ENCODE assay signal across 18 mouse cellular contexts in the genomic region with DNA sequence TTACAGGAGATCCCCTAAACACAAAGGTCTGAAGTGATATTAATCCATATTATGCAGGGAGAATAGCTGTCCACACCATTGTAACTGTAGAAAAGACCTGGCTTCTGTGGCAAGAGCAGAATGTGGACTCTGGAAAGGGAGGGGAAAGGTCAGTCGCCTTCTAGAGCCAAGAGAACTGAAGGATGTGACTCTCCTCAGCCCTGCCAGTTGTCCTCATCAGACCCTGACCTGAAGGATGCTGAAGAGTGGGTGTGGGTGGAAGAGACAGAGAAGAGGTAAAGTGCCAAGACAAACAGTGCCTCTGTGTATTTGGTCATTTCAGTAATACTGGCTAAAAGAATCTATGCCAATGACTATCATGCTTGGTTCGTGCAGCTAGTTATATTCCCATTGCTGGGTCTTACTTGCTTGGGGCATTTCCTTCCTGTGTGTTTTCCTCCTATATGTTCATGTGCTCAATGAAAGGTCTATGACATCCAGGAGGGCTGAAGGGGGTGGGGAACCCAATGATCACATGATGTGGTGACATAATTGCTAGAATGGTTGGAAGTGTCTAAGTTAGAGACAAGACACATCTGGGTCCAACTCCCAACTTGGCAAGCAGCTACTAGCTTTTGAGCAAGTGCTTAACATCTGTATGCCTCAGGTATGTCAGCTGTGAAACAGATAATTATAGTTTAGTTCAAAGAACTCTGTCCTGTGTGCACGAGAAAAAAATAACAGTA. TPM values are rescaled to one million over a fixed set of nuclear protein-coding genes. Genes with fewer than 3 reads are reported as not detected.
DNase-seq lines count a peak whose midpoint lies in the region; ATAC-seq lines count a peak whose summit lies in the region.
"Had no signal": no experiment of that assay in that cellular context is flagged by ENCODE, and none has a peak within 500 bp of the region (broad histone marks: within the 10 kb centered on the region; RNA-seq: fewer than 3 reads in every experiment).

No protein-coding gene starts in this region.

- no peaks in the 10 kb centered on the region for H3K9me3 ChIP-seq in megakaryocyte, embryonic 14.5 days
- H3K9me3 ChIP-seq in heart, embryonic 13.5 days, result no peaks in the 10 kb centered on the region
- no peaks in the 10 kb centered on the region for H3K9me3 ChIP-seq in hindbrain, embryonic 16.5 days (ENCODE audit: control insufficient read depth, low read length)
- H3K9me3 ChIP-seq: midbrain, embryonic 10.5 days; stomach, embryonic 15.5 days had no signal

- H3K4me3 ChIP-seq in megakaryocyte, embryonic 14.5 days (replicated peaks), result peak overlapping the region; percentile 75
- no peak overlapping the region for H3K4me3 ChIP-seq in heart, embryonic 13.5 days
- H3K4me3 ChIP-seq in hindbrain, embryonic 16.5 days (ENCODE audit: low read length), result no peak overlapping the region
- H3K4me3 ChIP-seq: midbrain, embryonic 10.5 days; stomach, embryonic 15.5 days had no signal

- no peak overlapping the region for H3K4me2 ChIP-seq in heart, embryonic 13.5 days
- no peak overlapping the region for H3K4me2 ChIP-seq in hindbrain, embryonic 16.5 days (ENCODE audit: low read length)
- H3K4me2 ChIP-seq: stomach, embryonic 15.5 days had no signal

- peak; percentile 31 for DNase-seq in kidney, adult 11 months
- DNase-seq in kidney, adult 18-20 months, result no peak
- no peak for DNase-seq in cerebellum, postnatal 36 days
- DNase-seq: B cell, adult 2 months; cerebellum, adult 2 months; gastrocnemius, postnatal 36 days; left cerebral cortex, postnatal 4 days; liver; lung, adult 18-20 months; lung, postnatal 36 days had no signal

- WGBS in heart, embryonic 13.5 days, result 71% methylated on average over 3 of the region's 3 CpGs
- 78% methylated on average over 3 of the region's 3 CpGs for WGBS in hindbrain, embryonic 16.5 days

- no peak overlapping the region for H3K9ac ChIP-seq in heart, embryonic 13.5 days
- no peak overlapping the region for H3K9ac ChIP-seq in hindbrain, embryonic 16.5 days (ENCODE audit: low read depth, low read length)
- H3K9ac ChIP-seq: stomach, embryonic 15.5 days had no signal

- ATAC-seq in megakaryocyte, adult 5-6 weeks (ENCODE audit: poor library complexity, severe bottlenecking), result no peak
- ATAC-seq in heart, embryonic 13.5 days (ENCODE audit: extremely low read depth, insufficient number of reproducible peaks, low FRiP score, low TSS enrichment), result no peak
- no peak for ATAC-seq in hindbrain, embryonic 16.5 days
- ATAC-seq: forebrain, embryonic 14.5 days had no signal

- peaks cover 97% of the 10 kb centered on the region for H3K36me3 ChIP-seq in megakaryocyte, embryonic 14.5 days (replicated peaks; ENCODE audit: low read length)
- no peaks in the 10 kb centered on the region for H3K36me3 ChIP-seq in heart, embryonic 13.5 days
- no peaks in the 10 kb centered on the region for H3K36me3 ChIP-seq in hindbrain, embryonic 16.5 days (ENCODE audit: control insufficient read depth, insufficient read depth, low read length)
- H3K36me3 ChIP-seq: midbrain, embryonic 10.5 days; stomach, embryonic 15.5 days had no signal

- H3K27me3 ChIP-seq in megakaryocyte, embryonic 14.5 days (replicated peaks), result no peaks in the 10 kb centered on the region
- no peaks in the 10 kb centered on the region for H3K27me3 ChIP-seq in heart, embryonic 13.5 days (replicated peaks)
- no peaks in the 10 kb centered on the region for H3K27me3 ChIP-seq in hindbrain, embryonic 16.5 days (replicated peaks; ENCODE audit: control insufficient read depth, insufficient read depth, low read length)
- H3K27me3 ChIP-seq: stomach, embryonic 15.5 days had no signal

- H3K4me1 ChIP-seq in megakaryocyte, embryonic 14.5 days, result peaks cover 93% of the 10 kb centered on the region
- peaks cover 13% of the 10 kb centered on the region for H3K4me1 ChIP-seq in heart, embryonic 13.5 days
- no peaks in the 10 kb centered on the region for H3K4me1 ChIP-seq in hindbrain, embryonic 16.5 days (ENCODE audit: control insufficient read depth, insufficient read depth, low read depth, low read length)
- H3K4me1 ChIP-seq: stomach, embryonic 15.5 days had no signal

- 0 out of 2 replicates have a peak overlapping the region, but pooled peaks have one; percentile 32 for H3K27ac ChIP-seq in heart, embryonic 13.5 days (replicated peaks)
- H3K27ac ChIP-seq in hindbrain, embryonic 16.5 days (ENCODE audit: low read depth, low read length), result no peak overlapping the region
- H3K27ac ChIP-seq: kidney, postnatal 0 days; midbrain, embryonic 10.5 days; stomach, embryonic 15.5 days had no signal

RNA-seq across cellular contexts. Expression of a gene that starts 5.3 kb away (rescaled TPM):
- polyA plus RNA-seq in megakaryocyte, embryonic 14.5 days (2012; ENCODE audit: insufficient read depth, low replicate concordance), result 19.7 and 21.8 TPM in 2 replicates
- not detected in 2 replicates for total RNA-seq in megakaryocyte, adult 5-6 weeks (2015)
- total RNA-seq in megakaryocyte, adult 5-6 weeks (2017), result 0.41 TPM in 1 of 2 replicates, not detected in the other
- 2.2 and 2.4 TPM in 2 replicates for polyA plus RNA-seq in heart, embryonic 13.5 days (2015; fragmentation: Nextera tagmentation; extraction: Ambion mirVana)
- polyA plus RNA-seq in hindbrain, embryonic 16.5 days (2015; fragmentation: Nextera tagmentation; extraction: Ambion mirVana), result 4.3 and 4.5 TPM in 2 replicates
- total RNA-seq: left cerebral cortex, postnatal 4 days had no signal

RNA-seq across cellular contexts. Expression of a gene that starts 50.2 kb away (rescaled TPM):
- polyA plus RNA-seq in megakaryocyte, embryonic 14.5 days (2012; ENCODE audit: insufficient read depth, low replicate concordance), result 5.3 and 9.5 TPM in 2 replicates
- total RNA-seq in megakaryocyte, adult 5-6 weeks (2015), result 18.5 and 20.6 TPM in 2 replicates
- total RNA-seq in megakaryocyte, adult 5-6 weeks (2017), result 40.0 and 41.0 TPM in 2 replicates
- polyA plus RNA-seq in heart, embryonic 13.5 days (2015; fragmentation: Nextera tagmentation; extraction: Ambion mirVana), result 58.6 and 61.0 TPM in 2 replicates
- 164 and 178 TPM in 2 replicates for polyA plus RNA-seq in hindbrain, embryonic 16.5 days (2015; fragmentation: Nextera tagmentation; extraction: Ambion mirVana)
